Mouse (Mus musculus): Measurements from ENCODE around the gene Mab21l3.

Gene Mab21l3

GRCm38 (mm10) chr3:101848816-101849215 is at the start of gene Mab21l3:
TSS of gene Mab21l3 (minus strand) at chr3:101848959.
- in situ Hi-C loops (cut with MboI, MseI) = no loop called here

- in situ Hi-C loops (cut with MboI, MseI) = no loop called here
These were observed 48.7 kb upstream of the Mab21l3 start for GRCm38 (mm10) chr3:101897377-101897974.

GRCm38 (mm10) chr3:101896893-101897292 is 48.1 kb upstream of the Mab21l3 start:
- in situ Hi-C loops (cut with MboI, MseI) = no loop called here

GRCm38 (mm10) chr3:101895376-101895910 is 46.7 kb upstream of the Mab21l3 start:
- in situ Hi-C loops (cut with MboI, MseI) = no loop called here

GRCm38 (mm10) chr3:101885591-101885990 is 36.8 kb upstream of the Mab21l3 start:
- in situ Hi-C loops (cut with MboI, MseI) = no loop called here

- in situ Hi-C loops (cut with MboI, MseI) = no loop called here
These were observed 36.3 kb upstream of the Mab21l3 start for GRCm38 (mm10) chr3:101885041-101885440.

- in situ Hi-C loops (cut with MboI, MseI) = no loop called here
These were observed 35.1 kb upstream of the Mab21l3 start for GRCm38 (mm10) chr3:101883902-101884301.

- in situ Hi-C loops (cut with MboI, MseI) = no loop called here
These were observed 33.0 kb upstream of the Mab21l3 start for GRCm38 (mm10) chr3:101881721-101882120.

- in situ Hi-C loops (cut with MboI, MseI) = no loop called here
These were observed 32.1 kb upstream of the Mab21l3 start for GRCm38 (mm10) chr3:101880818-101881217.

GRCm38 (mm10) chr3:101878136-101878535 is 29.4 kb upstream of the Mab21l3 start:
- in situ Hi-C loops (cut with MboI, MseI) = no loop called here

GRCm38 (mm10) chr3:101876459-101877285 is 27.9 kb upstream of the Mab21l3 start:
- in situ Hi-C loops (cut with MboI, MseI) = no loop called here

GRCm38 (mm10) chr3:101875258-101875920 is 26.6 kb upstream of the Mab21l3 start:
- in situ Hi-C loops (cut with MboI, MseI) = no loop called here

- in situ Hi-C loops (cut with MboI, MseI) = no loop called here
These were observed 24.4 kb upstream of the Mab21l3 start for GRCm38 (mm10) chr3:101873061-101873675.

- in situ Hi-C loops (cut with MboI, MseI) = no loop called here
These were observed 23.2 kb upstream of the Mab21l3 start for GRCm38 (mm10) chr3:101871951-101872350.

GRCm38 (mm10) chr3:101867001-101867421 is 18.3 kb upstream of the Mab21l3 start:
- in situ Hi-C loops (cut with MboI, MseI) = no loop called here

GRCm38 (mm10) chr3:101861856-101862255 is 13.1 kb upstream of the Mab21l3 start:
- in situ Hi-C loops (cut with MboI, MseI) = no loop called here

GRCm38 (mm10) chr3:101860151-101860550 is 11.4 kb upstream of the Mab21l3 start:
- in situ Hi-C loops (cut with MboI, MseI) = no loop called here

GRCm38 (mm10) chr3:101859740-101860139 is 11.0 kb upstream of the Mab21l3 start:
- in situ Hi-C loops (cut with MboI, MseI) = no loop called here

- in situ Hi-C loops (cut with MboI, MseI) = no loop called here
These were observed 5.3 kb upstream of the Mab21l3 start for GRCm38 (mm10) chr3:101854075-101854474.

GRCm38 (mm10) chr3:101851363-101851762 is 2.6 kb upstream of the Mab21l3 start:
- in situ Hi-C loops (cut with MboI, MseI) = no loop called here

- in situ Hi-C loops (cut with MboI, MseI) = no loop called here
These were observed 2.7 kb downstream of the Mab21l3 start for GRCm38 (mm10) chr3:101846096-101846495.

Data from T-helper 1 cell (primary cell).